Mouse (Mus musculus) embryonic facial prominence, embryonic 10.5 days (tissue): ENCODE data around the gene Vwa8. TPM values are rescaled to one million over a fixed set of nuclear protein-coding genes. Genes with fewer than 3 reads are reported as not detected.

Experiments
- DNase-seq: peaks from one replicate; pipeline ENCODE4 v3.0.0-alpha.2; 2017; ENCODE audit warnings: low spot score
- H3K27ac ChIP-seq: fragments of 300-500 bp; sonication (generic); replicated peaks from 2 replicates; pipeline ENCODE4 v1.5.1; 2016; ENCODE audit warnings: mild to moderate bottlenecking
- H3K27me3 ChIP-seq: fragments of 300-500 bp; sonication (generic); replicated peaks from 2 replicates; pipeline ENCODE4 v1.6.1; 2016; ENCODE audit warnings: low read depth, mild to moderate bottlenecking; ENCODE audit not compliant: poor library complexity, severe bottlenecking
- H3K36me3 ChIP-seq: fragments of 300-500 bp; sonication (generic); replicated peaks from 2 replicates; pipeline ENCODE4 v1.6.1; 2016; ENCODE audit warnings: mild to moderate bottlenecking, moderate library complexity
- H3K4me1 ChIP-seq: fragments of 300-500 bp; sonication (generic); 2 replicates; pipeline ENCODE4 v1.6.1; 2016
- H3K4me3 ChIP-seq: fragments of 300-500 bp; sonication (generic); 2 replicates; pipeline ENCODE4 v1.5.1; 2016; ENCODE audit warnings: mild to moderate bottlenecking, moderate library complexity
- H3K9me3 ChIP-seq: fragments of 300-500 bp; sonication (generic); 2 replicates; pipeline ENCODE4 v1.6.1; 2016; ENCODE audit warnings: mild to moderate bottlenecking
- WGBS: fragments of 180-500 bp; shearing (Covaris S2); methylation state at CpG from one replicate; pipeline ENCODE4 v1.1.7; 2016; 5-methylcytosine and 5-hydroxymethylcytosine counted together
- polyA plus RNA-seq: library from polyadenylated mRNA; unstranded; fragments of >200 nt; fragmentation: Nextera tagmentation; extraction: Ambion mirVana; gene quantifications from 2 replicates; pipeline ENCODE4 v1.2.1, GENCODE M21; 2016

Gene Vwa8
- polyA plus RNA-seq, 1 experiment from 2014 or later = 7.4 TPM

DNA sequence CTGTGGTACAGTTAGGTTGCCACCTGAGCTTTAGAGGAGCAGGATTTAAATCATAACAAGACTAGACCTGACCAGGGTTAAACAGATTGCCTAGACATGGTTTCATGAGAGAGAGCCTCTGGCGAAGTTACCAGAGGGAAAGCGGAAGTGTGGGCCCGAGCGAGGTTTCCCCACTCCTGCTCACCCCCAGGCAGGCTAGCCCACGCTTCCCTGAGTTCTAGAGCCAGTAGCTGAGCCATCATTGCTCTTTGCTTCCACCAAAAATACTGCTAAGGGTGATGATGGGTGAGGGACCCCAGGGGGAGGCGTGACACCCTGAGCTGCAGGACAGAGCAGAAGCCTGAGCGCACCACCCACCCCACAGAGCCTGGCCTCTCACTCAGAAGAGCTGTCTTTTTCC lies 269.6 kb downstream of the Vwa8 start:
- WGBS = 94% methylated on average over 7 of the region's 7 CpGs
- H3K9me3 ChIP-seq = no peaks in the 10 kb centered on the region
- H3K4me3 ChIP-seq = no peak overlapping the region
- no peak for DNase-seq
- no peaks in the 10 kb centered on the region for H3K4me1 ChIP-seq
- no peak overlapping the region for H3K27ac ChIP-seq
- no peaks in the 10 kb centered on the region for H3K27me3 ChIP-seq
- H3K36me3 ChIP-seq = no peaks in the 10 kb centered on the region

DNA sequence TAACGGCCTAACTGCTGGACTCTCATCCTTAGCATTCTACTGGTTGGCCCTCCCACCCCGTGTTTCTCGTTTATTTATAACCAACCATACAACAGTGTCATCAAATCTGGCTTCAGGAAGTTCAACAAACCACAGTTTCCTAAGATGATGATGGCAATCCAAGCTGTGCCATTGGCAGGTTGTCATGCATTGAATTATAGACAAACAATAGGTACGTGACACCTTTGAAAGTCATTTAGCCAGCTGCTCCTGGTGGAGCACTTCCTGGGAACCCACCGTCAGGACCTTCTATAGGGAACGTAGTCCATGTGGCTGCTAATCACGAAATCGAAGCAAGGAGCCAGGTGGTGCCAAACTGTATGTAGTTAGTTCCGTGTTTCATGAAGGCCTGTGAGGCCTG lies 270.5 kb downstream of the Vwa8 start:
- no peaks in the 10 kb centered on the region for H3K9me3 ChIP-seq
- WGBS = 91% methylated on average over 9 of the region's 9 CpGs
- H3K4me1 ChIP-seq = no peaks in the 10 kb centered on the region
- H3K27me3 ChIP-seq = no peaks in the 10 kb centered on the region
- no peak overlapping the region for H3K4me3 ChIP-seq
- no peak overlapping the region for H3K27ac ChIP-seq
- no peaks in the 10 kb centered on the region for H3K36me3 ChIP-seq
- no peak for DNase-seq

DNA sequence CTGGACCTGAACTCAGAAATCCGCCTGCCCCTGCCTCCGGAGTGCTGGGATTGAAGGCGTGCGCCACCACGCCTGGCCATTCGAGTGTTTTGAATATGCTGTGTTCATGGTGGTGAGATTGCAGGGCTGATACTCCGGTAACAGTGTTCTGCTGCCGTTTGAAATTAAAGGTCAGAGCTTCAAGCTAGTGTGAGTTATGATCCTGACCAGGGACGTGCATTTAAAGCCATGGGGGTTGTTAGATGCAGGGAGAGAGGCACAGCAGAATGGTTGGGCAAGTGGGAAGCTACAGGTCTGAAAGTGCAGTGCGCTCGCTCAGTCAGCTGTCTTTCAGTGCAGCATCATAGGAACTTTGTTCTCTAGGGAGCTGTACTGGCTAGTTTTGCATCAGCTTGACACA lies 271.8 kb downstream of the Vwa8 start:
- Histone ChIP-seq H3K4me1 (no peaks in the 10 kb centered on the region), H3K27ac (no peak overlapping the region), H3K36me3 (no peaks in the 10 kb centered on the region), H3K9me3 (no peaks in the 10 kb centered on the region), H3K4me3 (no peak overlapping the region), H3K27me3 (no peaks in the 10 kb centered on the region)
- 88% methylated on average over 11 of the region's 11 CpGs for WGBS
- DNase-seq = no peak

DNA sequence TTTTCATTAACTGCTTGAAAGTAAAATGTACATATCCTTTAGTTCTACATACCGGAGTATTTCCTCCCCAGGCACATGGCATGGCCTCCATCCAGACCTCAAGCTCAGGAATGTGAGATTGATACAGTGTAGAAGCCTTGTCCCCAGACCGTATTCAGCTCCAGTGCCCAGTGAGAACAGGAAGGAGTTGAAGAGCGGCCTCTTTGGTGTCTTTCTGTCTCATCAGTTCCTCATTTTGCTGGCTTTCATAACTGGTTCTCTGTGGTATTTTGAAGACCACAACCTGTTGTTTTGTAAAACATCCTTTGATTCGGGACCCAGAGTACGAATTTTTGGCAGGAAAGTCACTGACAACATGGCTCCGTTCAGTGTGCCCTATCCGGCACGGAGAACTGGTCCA lies 274.6 kb downstream of the Vwa8 start:
- no peaks in the 10 kb centered on the region for H3K27me3 ChIP-seq
- 84% methylated on average over 8 of the region's 8 CpGs for WGBS

DNA sequence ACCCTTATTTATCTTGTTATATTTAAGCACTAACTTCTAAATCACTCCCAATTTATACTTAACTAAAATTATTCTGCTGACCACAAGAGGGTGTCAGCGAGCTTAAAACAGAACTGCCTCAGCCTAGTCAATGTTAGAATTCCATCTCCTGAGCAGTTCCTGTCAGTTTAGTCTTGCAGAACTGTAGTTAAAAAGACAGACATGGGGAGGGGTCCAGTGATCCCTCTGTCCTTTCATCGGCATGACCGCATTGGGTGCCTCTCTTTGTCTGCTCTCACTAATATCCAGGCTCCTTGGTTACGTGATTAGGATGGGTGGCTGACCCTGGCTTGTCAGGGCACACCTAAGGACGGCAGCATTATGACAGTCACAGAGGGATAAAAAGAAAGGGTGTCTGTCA lies 275.8 kb downstream of the Vwa8 start:
- H3K27ac ChIP-seq = no peak overlapping the region
- no peaks in the 10 kb centered on the region for H3K27me3 ChIP-seq
- peak; percentile 30 for DNase-seq
- no peaks in the 10 kb centered on the region for H3K4me1 ChIP-seq
- no peaks in the 10 kb centered on the region for H3K36me3 ChIP-seq
- WGBS = 57% methylated on average over 5 of the region's 5 CpGs
- no peak overlapping the region for H3K4me3 ChIP-seq
- H3K9me3 ChIP-seq = no peaks in the 10 kb centered on the region

More for the DNA sequence above, 274.6 kb downstream of the Vwa8 start:
- Histone ChIP-seq H3K9me3 (no peaks in the 10 kb centered on the region), H3K4me3 (no peak overlapping the region), H3K36me3 (no peaks in the 10 kb centered on the region), H3K27ac (no peak overlapping the region), H3K4me1 (no peaks in the 10 kb centered on the region)
- DNase-seq = no peak

DNA sequence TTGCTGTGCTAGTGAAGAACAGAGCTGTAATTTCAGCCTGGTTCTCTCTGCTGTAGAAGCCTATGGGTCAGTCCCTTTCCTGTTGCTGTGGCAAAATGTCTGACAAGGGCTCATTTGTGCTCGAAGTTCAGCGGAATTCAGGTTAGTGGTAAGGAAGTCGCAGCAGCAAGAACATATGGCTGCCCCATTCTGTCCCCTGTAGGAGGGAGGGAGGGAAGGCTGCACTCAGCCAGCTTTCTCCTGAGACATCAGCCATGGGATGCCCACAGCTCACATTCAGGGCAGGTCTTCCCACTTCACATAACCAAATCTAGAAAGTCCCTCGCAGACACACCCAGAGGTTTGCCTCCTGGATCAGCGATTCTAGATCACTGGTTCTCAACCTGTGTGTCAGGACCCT lies 277.3 kb downstream of the Vwa8 start:
- Histone ChIP-seq H3K36me3 (no peaks in the 10 kb centered on the region), H3K4me1 (no peaks in the 10 kb centered on the region), H3K27ac (no peak overlapping the region), H3K27me3 (no peaks in the 10 kb centered on the region), H3K4me3 (no peak overlapping the region), H3K9me3 (no peaks in the 10 kb centered on the region)
- DNase-seq = no peak
- 69% methylated on average over 5 of the region's 5 CpGs for WGBS

DNA sequence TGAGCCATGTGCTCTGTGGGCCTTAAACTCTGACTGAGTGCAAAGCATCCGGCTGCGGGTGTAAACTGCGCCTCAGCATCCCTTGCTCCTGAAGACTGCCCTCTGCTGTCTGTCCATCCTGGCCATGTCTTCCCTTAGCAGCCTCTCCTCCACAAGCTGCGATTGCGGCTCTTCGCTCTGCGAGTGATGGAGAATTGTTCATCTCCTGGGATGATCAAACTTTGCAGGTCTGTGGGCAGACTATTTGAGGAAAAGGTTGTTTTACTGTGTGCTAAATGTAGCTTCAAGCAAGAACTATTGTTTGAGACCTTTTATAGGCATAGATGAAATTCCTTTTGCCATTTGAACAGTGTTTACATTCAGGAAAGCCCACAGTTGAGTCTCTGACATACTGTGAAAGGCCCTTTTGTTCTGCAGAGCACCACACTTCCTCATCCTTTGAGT lies 286.1 kb downstream of the Vwa8 start:
- peaks cover 33% of the 10 kb centered on the region for H3K4me1 ChIP-seq
- no peaks in the 10 kb centered on the region for H3K9me3 ChIP-seq
- peak overlapping the region; percentile 58; the same call in 1 of the 2 replicates for H3K27ac ChIP-seq
- H3K27me3 ChIP-seq = no peaks in the 10 kb centered on the region
- H3K4me3 ChIP-seq = no peak overlapping the region
- DNase-seq = peak; percentile 67
- H3K36me3 ChIP-seq = no peaks in the 10 kb centered on the region
- 8% methylated on average over 7 of the region's 7 CpGs for WGBS

DNA sequence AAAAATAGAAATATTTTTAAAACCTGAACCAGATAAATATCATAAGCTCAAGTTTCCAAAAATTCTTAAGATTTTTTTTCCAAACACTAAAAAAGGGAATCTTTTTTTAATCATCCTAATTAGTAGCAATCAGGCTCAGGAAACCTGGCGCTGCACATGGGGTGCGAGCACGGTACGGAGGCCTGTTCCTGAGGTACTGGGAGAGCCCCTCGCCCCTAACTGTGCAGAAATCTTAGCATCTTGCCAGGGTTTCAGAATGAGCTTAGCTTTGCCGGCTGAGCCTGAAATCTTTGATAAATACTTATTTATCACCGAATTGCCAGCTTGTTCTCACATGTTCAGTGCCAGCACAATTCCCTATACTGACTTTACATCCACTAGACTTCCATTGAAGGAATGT lies 286.6 kb downstream of the Vwa8 start:
- H3K4me1 ChIP-seq = peaks cover 38% of the 10 kb centered on the region
- no peak overlapping the region; the same call in 1 of the 2 replicates for H3K27ac ChIP-seq
- H3K9me3 ChIP-seq = no peaks in the 10 kb centered on the region
- H3K27me3 ChIP-seq = no peaks in the 10 kb centered on the region
- DNase-seq = no peak
- no peaks in the 10 kb centered on the region for H3K36me3 ChIP-seq
- H3K4me3 ChIP-seq = no peak overlapping the region
- WGBS = 46% methylated on average over 7 of the region's 7 CpGs

DNA sequence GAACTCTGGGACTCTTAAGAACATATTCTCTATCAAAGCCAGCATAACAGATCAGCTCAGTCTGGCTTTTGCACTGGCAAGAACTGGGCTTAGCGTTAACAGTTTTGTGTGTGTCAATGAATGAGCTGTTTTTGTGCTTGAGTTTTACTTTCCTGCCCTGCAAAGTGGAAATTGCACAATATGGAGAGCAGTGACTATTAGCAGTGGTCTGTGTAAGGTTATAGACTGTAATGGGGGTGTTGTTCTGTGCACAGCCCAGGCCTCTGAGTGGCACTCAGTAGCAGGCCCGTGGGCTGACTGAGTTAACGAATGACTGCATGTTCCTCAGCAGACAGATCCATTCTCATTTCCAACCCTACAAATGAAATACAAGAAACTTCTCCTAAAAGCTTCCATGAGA lies 287.7 kb downstream of the Vwa8 start:
- no peak for DNase-seq
- Histone ChIP-seq H3K36me3 (no peaks in the 10 kb centered on the region), H3K27me3 (no peaks in the 10 kb centered on the region), H3K9me3 (no peaks in the 10 kb centered on the region), H3K27ac (peak overlapping the region; percentile 40; the same call in 1 of the 2 replicates), H3K4me1 (peaks cover 45% of the 10 kb centered on the region), H3K4me3 (no peak overlapping the region)
- WGBS = 85% methylated on average over 3 of the region's 3 CpGs

DNA sequence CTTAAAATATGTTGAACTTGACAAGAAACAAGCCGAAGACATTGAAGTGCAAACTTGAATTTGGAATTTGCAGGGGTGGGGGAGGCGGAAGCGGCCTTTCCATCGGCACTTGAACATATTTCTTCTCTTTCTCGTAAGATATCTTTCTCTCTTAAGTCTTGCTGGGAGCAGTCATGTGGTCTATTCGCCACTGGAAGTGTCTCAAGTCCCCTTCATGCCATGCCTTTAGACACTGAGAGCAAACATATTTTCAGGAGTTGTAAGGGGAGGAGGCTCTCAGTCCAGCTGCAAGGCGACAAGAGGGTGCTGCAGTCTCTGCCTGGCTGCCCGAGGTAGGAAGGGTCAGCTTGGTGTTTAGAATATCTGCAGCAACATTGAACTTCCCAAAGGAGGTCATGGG lies 288.2 kb downstream of the Vwa8 start:
- H3K9me3 ChIP-seq = no peaks in the 10 kb centered on the region
- WGBS = 82% methylated on average over 8 of the region's 8 CpGs
- H3K4me1 ChIP-seq = peaks cover 45% of the 10 kb centered on the region
- no peaks in the 10 kb centered on the region for H3K27me3 ChIP-seq
- no peak for DNase-seq
- H3K4me3 ChIP-seq = no peak overlapping the region
- no peaks in the 10 kb centered on the region for H3K36me3 ChIP-seq
- no peak overlapping the region for H3K27ac ChIP-seq

DNA sequence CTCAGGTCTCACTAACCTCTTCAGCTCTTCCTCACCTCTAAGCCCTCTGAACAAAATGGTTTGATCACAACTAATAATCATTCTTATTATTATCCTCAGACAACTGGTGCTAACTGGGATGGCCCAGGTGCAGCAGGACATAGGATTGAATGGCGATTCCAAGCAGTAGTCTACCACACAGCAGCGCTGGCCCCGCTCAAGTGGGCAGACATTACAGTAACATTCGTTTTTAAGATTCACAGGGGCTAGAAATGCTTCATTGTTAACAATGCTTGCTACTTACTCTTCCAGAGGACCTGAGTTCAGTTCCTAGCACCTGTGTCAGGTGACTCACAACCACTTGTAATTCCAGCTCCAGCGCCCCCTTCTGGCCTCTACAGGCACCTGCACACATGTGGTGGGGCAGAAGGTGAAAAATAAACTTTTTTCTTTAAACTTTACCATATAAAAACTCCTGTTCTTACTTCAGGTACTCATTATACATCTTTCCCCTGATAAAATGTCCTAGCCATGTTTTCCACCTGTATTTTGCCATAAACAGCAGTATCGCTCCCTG lies 290.3 kb downstream of the Vwa8 start:
- no peak overlapping the region for H3K4me3 ChIP-seq
- no peaks in the 10 kb centered on the region for H3K27me3 ChIP-seq
- no peaks in the 10 kb centered on the region for H3K9me3 ChIP-seq
- 92% methylated on average over 6 of the region's 6 CpGs for WGBS
- no peak for DNase-seq
- H3K36me3 ChIP-seq = no peaks in the 10 kb centered on the region
- peaks cover 47% of the 10 kb centered on the region for H3K4me1 ChIP-seq
- no peak overlapping the region; the same call in 1 of the 2 replicates for H3K27ac ChIP-seq

DNA sequence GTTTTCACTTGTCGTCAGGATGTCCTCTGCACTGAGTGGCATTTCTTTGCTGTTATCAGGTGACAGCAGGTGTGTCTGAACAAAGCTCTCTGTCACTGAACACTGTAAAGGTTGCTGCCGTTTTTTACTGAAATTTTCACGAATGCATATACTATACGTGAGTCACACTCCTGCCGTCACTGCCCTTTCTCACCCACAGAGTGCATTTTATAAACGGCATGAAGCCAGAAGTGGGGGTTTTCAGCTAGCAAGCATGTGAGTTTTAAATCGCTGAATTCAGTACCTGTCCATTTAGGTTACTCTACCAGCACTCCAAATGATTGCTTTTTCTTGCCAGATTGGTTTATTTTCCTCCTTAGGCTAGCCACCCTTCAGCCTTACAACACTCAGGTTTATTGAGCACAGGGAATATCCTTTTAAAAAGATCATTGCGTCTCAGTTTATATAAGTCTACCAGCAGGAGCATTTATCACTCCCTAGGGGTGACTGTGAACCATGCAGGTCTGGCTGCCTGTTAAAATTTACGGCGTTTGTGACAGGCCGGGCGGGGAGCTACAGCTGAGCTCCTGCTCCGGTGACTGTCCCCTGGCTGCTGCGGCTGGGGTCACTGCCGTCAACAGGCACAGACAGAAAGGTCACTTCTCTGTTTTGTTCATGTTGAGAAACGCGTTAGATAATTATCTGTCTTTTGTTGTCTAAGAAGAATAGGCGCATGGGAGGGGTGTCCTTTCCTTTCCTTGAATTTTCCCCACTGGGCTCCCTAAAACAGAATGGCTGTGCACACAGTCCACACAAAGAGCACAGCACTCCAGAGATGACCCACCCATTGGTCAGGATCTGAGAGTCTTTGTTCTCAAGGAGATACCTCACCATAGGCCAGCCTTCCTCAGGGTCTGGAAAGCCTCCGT lies 291.3 kb downstream of the Vwa8 start:
- 0 out of 2 replicates have a peak overlapping the region, but pooled peaks have one; percentile 14 for H3K27ac ChIP-seq
- no peaks in the 10 kb centered on the region for H3K27me3 ChIP-seq
- 47% methylated on average over 19 of the region's 19 CpGs for WGBS
- no peaks in the 10 kb centered on the region for H3K9me3 ChIP-seq
- H3K4me3 ChIP-seq = no peak overlapping the region
- H3K36me3 ChIP-seq = no peaks in the 10 kb centered on the region
- peaks cover 38% of the 10 kb centered on the region for H3K4me1 ChIP-seq
- peak; percentile 41 for DNase-seq

DNA sequence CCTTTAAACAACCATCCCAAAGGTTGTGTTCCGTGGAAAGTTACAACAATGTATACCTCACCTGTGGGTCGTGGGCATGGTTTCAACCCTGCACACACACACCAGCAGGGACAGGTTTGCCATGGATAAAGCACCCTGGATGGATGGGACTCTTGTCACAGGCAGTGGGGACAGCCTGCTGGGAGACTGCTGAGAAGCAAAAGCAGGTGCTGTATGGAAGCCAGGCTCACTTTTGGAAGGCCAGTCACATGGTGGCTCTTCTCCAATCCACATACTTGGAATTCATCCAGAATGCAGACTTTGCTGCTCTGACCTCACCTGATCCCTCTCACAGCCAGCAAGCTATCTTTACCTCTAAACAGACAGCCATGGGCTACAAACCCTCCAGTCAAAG lies 292.0 kb downstream of the Vwa8 start:
- Histone ChIP-seq H3K4me3 (no peak overlapping the region), H3K36me3 (no peaks in the 10 kb centered on the region), H3K27ac (no peak overlapping the region), H3K9me3 (no peaks in the 10 kb centered on the region), H3K4me1 (peaks cover 32% of the 10 kb centered on the region), H3K27me3 (no peaks in the 10 kb centered on the region)
- DNase-seq = no peak
- WGBS = 78% methylated on average over 2 of the region's 2 CpGs
